Mouse (Mus musculus): Measurements from ENCODE around the gene Birc7. TPM values are rescaled to one million over a fixed set of nuclear protein-coding genes. Genes with fewer than 3 reads are reported as not detected.

Birc7 gene
- total RNA-seq, 2 experiments from 2014 or later = not detected

GRCm38 (mm10) chr2:180966092-180966882 lies 37.5 kb downstream of the Birc7 start:
- DNase-seq (ENCODE audit: low spot score) = no peak

DNA sequence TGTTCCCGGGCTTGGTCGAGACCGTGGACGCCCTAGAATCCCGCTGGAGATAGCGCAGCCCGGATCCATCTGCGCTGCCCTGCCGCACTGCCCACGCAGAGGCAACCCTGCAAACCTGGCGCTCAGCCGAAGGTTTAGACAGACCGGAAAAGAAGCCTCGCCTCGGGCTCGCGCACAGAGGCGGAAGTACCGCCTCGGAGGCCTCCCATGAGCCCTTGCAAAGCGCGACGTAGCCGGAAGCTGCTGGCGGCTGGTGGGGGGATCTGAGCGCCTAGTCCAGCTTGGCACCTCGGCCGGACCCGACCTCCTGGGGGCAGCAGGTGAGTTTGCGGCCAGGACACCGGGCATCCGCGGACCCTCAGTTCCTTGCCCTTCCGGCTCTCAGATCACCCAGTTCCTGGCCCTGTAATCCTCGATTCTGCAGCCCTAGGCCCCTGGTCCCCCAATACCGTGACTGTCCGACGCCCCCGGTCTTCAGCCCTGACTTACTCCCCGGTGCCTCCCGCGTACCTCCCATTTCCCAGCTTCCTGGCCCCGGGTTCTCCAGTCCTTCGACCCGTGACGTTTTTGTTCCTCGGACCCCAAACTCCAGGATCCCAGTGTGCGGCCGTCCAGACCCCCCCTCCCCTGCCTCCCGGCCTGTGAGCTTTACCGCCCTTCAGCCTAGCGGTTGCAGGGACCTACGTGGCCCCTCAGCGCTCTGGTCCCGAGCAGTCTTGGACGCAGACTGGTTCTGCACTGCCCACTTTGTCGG lies 38.4 kb downstream of the Birc7 start, which contains the start of gene Arfgap1:
Gene Arfgap1 (plus strand): TSS at position 216 of the 754 bp plus-strand sequence.
- peak; percentile 92 for DNase-seq (ENCODE audit: low spot score)

GRCm38 (mm10) chr2:180981133-180981532 lies 52.3 kb downstream of the Birc7 start:
- DNase-seq (ENCODE audit: low spot score) = no peak

Small RNA genes lying within 50 kb of the gene (microRNA-seq; reads per million reads assigned to microRNA genes)
- gene Mir124a-3 = not detected

Other genes starting within 250 kb of the Birc7 start
- gene Dido1, start 219.0 kb upstream of the Birc7 start, total RNA-seq (2021) = 10 to 100 TPM; 15.3 to 19.4 TPM
- 10 to 100 TPM; 31.7 to 36.7 TPM for gene Gid8, start 218.9 kb upstream of the Birc7 start, total RNA-seq (2021)
- not detected for gene Slc17a9, start 203.8 kb upstream of the Birc7 start, total RNA-seq (2021)
- not detected for gene Bhlhe23, start 152.1 kb upstream of the Birc7 start, total RNA-seq (2021)
- 10 to 100 TPM; 39.9 to 41.6 TPM for gene Ythdf1, start 8.1 kb upstream of the Birc7 start, total RNA-seq (2021)
- gene Nkain4, start 25.7 kb downstream of the Birc7 start, total RNA-seq (2021) = under 1 TPM in 1 of 2 experiments, not detected in 1; 0.66 TPM
- 10 to 100 TPM; 29.1 to 29.4 TPM for gene Arfgap1, start 38.2 kb downstream of the Birc7 start, total RNA-seq (2021)
- 1 to 10 TPM; 1.6 to 1.9 TPM for gene Col20a1, start 57.5 kb downstream of the Birc7 start, total RNA-seq (2021)
- under 1 TPM in 1 of 2 experiments, not detected in 1; 0.09 TPM for gene Chrna4, start 114.5 kb downstream of the Birc7 start, total RNA-seq (2021)
- gene Kcnq2, start 206.3 kb downstream of the Birc7 start, total RNA-seq (2021) = under 1 TPM in 1 of 2 experiments, not detected in 1; 0.18 TPM
- gene Eef1a2, start 228.0 kb downstream of the Birc7 start, total RNA-seq (2021) = 1,000 to 10,000 TPM; 2,039 to 2,096 TPM